Mouse (Mus musculus) CH12.LX (cell line): ENCODE results near the gene Il6ra. TPM values are rescaled to one million over a fixed set of nuclear protein-coding genes. Genes with fewer than 3 reads are reported as not detected.

Source experiments
- DNase-seq: peaks from one replicate; pipeline ENCODE4 v3.0.0-alpha.2; 2013; ENCODE audit errors: extremely low read depth
- H3K27ac ChIP-seq: 2 replicates; pipeline ENCODE4 v1.5.1; 2012; ENCODE audit warnings: low read depth, mild to moderate bottlenecking, control low read depth, moderate library complexity; ENCODE audit not compliant: insufficient read depth
- H3K27me3 ChIP-seq: replicated peaks from 2 replicates; pipeline ENCODE3; 2012; ENCODE audit warnings: inconsistent platforms
- H3K36me3 ChIP-seq, 2 experiments: replicated peaks in 1 of 2; 2 replicates each; pipeline versions ENCODE3 to v1.6.1; 2012; ENCODE audit warnings: inconsistent platforms in 1 of 2, low read length in 1 of 2, mild to moderate bottlenecking in 1 of 2, mixed read lengths in 1 of 2, moderate library complexity in 1 of 2; ENCODE audit not compliant: control insufficient read depth in 1 of 2, insufficient read depth in 1 of 2
- H3K4me1 ChIP-seq, 2 experiments: 2 replicates each; pipeline ENCODE4 v1.6.1; 2012; ENCODE audit warnings: inconsistent platforms in 1 of 2, moderate library complexity in 1 of 2; ENCODE audit not compliant: insufficient read depth in 2 of 2, control insufficient read depth in 1 of 2
- H3K4me2 ChIP-seq: 2 replicates; pipeline ENCODE4 v1.6.1; 2012; ENCODE audit warnings: low read depth, mild to moderate bottlenecking, control low read depth; ENCODE audit not compliant: poor library complexity, insufficient read depth, severe bottlenecking
- H3K4me3 ChIP-seq, 3 experiments: fragments of 150-350 bp in 1 of 3; sonication (generic) in 1 of 3; replicated peaks in 1 of 3; 2 replicates each; pipeline versions ENCODE3 to v1.5.1; 2011 to 2012; ENCODE audit warnings: low read depth in 2 of 3, low read length in 2 of 3, mild to moderate bottlenecking in 2 of 3, moderate library complexity in 2 of 3, control low read depth in 1 of 3, improper control_type of control experiment in 1 of 3, inconsistent platforms in 1 of 3, mixed read lengths in 1 of 3; ENCODE audit not compliant: poor library complexity in 1 of 3
- H3K79me2 ChIP-seq: replicated peaks from 2 replicates; pipeline ENCODE4 v1.6.1; 2012; ENCODE audit warnings: mild to moderate bottlenecking, moderate library complexity; ENCODE audit not compliant: control insufficient read depth, poor library complexity, insufficient read depth, severe bottlenecking; ENCODE audit errors: extremely low read depth
- H3K9ac ChIP-seq: 2 replicates; pipeline ENCODE4 v1.6.1; 2012; ENCODE audit warnings: low read depth, mild to moderate bottlenecking, control low read depth, moderate library complexity; ENCODE audit not compliant: insufficient read depth
- H3K9me3 ChIP-seq: replicated peaks from 2 replicates; pipeline ENCODE3; 2012; ENCODE audit warnings: low read length, inconsistent platforms, mixed read lengths
- BHLHE40 ChIP-seq: IDR thresholded peaks from 2 replicates; pipeline ENCODE4 v1.6.1; 2011; ENCODE audit warnings: mild to moderate bottlenecking, low read depth, low read length, improper control_type of control experiment
- CHD2 ChIP-seq: IDR thresholded peaks from 2 replicates; pipeline ENCODE4 v1.6.1; 2011; ENCODE audit warnings: low read length, improper control_type of control experiment
- CTCF ChIP-seq, 2 experiments: IDR thresholded peaks in 1 of 2; conservative IDR thresholded peaks in 1 of 2; 2 replicates each; pipeline ENCODE4 v1.5.1; 2011 to 2012; ENCODE audit warnings: low read depth in 2 of 2, low read length in 2 of 2, improper control_type of control experiment in 1 of 2, inconsistent platforms in 1 of 2, mild to moderate bottlenecking in 1 of 2, moderate library complexity in 1 of 2
- ETS1 ChIP-seq: conservative IDR thresholded peaks from 2 replicates; pipeline ENCODE4 v1.6.1; 2012; ENCODE audit warnings: low read depth, mild to moderate bottlenecking, inconsistent platforms, low read length, improper control_type of control experiment, moderate library complexity
- HCFC1 ChIP-seq: IDR thresholded peaks from 2 replicates; pipeline ENCODE4 v1.6.1; 2012; ENCODE audit warnings: low read depth, mild to moderate bottlenecking, inconsistent platforms, low read length, improper control_type of control experiment
- JUN ChIP-seq: IDR thresholded peaks from 2 replicates; pipeline ENCODE4 v1.6.1; 2011; ENCODE audit warnings: low read depth, mild to moderate bottlenecking, low read length, improper control_type of control experiment, moderate library complexity; ENCODE audit not compliant: insufficient read depth
- JUND ChIP-seq: conservative IDR thresholded peaks from 2 replicates; pipeline ENCODE4 v1.6.1; 2011; ENCODE audit warnings: low read depth, low read length, improper control_type of control experiment
- KAT2A ChIP-seq: IDR thresholded peaks from 2 replicates; pipeline ENCODE4 v1.6.1; 2012; ENCODE audit warnings: low read length, improper control_type of control experiment, inconsistent platforms; ENCODE audit not compliant: insufficient replicate concordance
- MAFK ChIP-seq: IDR thresholded peaks from 2 replicates; pipeline ENCODE4 v1.6.1; 2011; ENCODE audit warnings: low read length, improper control_type of control experiment; ENCODE audit not compliant: insufficient replicate concordance
- RAD21 ChIP-seq: IDR thresholded peaks from 2 replicates; pipeline ENCODE4 v1.6.1; 2011; ENCODE audit warnings: low read depth, mild to moderate bottlenecking, low read length, improper control_type of control experiment, moderate library complexity
- RCOR1 ChIP-seq: conservative IDR thresholded peaks from 2 replicates; pipeline ENCODE4 v1.6.1; 2012; ENCODE audit warnings: low read depth, mild to moderate bottlenecking, inconsistent platforms, low read length, improper control_type of control experiment
- SMC3 ChIP-seq: IDR thresholded peaks from 2 replicates; pipeline ENCODE4 v1.6.1; 2011; ENCODE audit warnings: low read depth, low read length, improper control_type of control experiment
- TBP ChIP-seq: conservative IDR thresholded peaks from 2 replicates; pipeline ENCODE4 v1.6.1; 2011; ENCODE audit warnings: low read depth, low read length, improper control_type of control experiment
- TCF12 ChIP-seq: IDR thresholded peaks from 2 replicates; pipeline ENCODE4 v1.6.1; 2014; ENCODE audit warnings: low read depth, mild to moderate bottlenecking, inconsistent platforms, low read length, improper control_type of control experiment
- ZC3H11A ChIP-seq: IDR thresholded peaks from 2 replicates; pipeline ENCODE4 v1.6.1; 2012; ENCODE audit warnings: low read depth, mild to moderate bottlenecking, inconsistent platforms, low read length, improper control_type of control experiment
- ZMIZ1 ChIP-seq: IDR thresholded peaks from 2 replicates; pipeline ENCODE4 v1.6.1; 2012; ENCODE audit warnings: low read depth, mild to moderate bottlenecking, inconsistent platforms, low read length, improper control_type of control experiment
- ZNF384 ChIP-seq: IDR thresholded peaks from 2 replicates; pipeline ENCODE4 v1.6.1; 2012; ENCODE audit warnings: low read depth, low read length, improper control_type of control experiment, inconsistent platforms
- dilution Hi-C: fragments of 300-500 bp; cut with MboI; formaldehyde crosslinking; loops from 2 replicates; pipeline ENCODE4 v1.14.3; 2020; ENCODE audit warnings: low sequenced_read_pairs; ENCODE audit not compliant: extremely low pct_unique_long_range_greater_than_20kb, extremely low pct_ligation_motif_present
- in situ Hi-C: fragments of 300-500 bp; cut with MboI; formaldehyde crosslinking; loops from 3 replicates; pipeline ENCODE4 v1.14.3; 2019; ENCODE audit warnings: low sequenced_read_pairs, low pct_ligation_motif_present, low pct_unique_long_range_greater_than_20kb, mixed read lengths
- polyA plus RNA-seq: library from polyadenylated mRNA; unstranded; fragments of >175 nt; gene quantifications from 2 replicates; pipeline ENCODE4 v1.2.1, GENCODE M21; 2012; ENCODE audit warnings: low read depth; ENCODE audit not compliant: insufficient read length
- total RNA-seq, 2 experiments: library from RNA; depleted of rRNA; stranded (reverse); fragments of 300-350 nt in 1 of 2; fragments of >200 nt in 1 of 2; gene quantifications; 2 replicates each; pipeline ENCODE4 v1.2.3; 2012 to 2014

Gene Il6ra
- total and polyA plus RNA-seq, 3 experiments: 1.4 to 4.8 (median 1.6) TPM

DNA sequence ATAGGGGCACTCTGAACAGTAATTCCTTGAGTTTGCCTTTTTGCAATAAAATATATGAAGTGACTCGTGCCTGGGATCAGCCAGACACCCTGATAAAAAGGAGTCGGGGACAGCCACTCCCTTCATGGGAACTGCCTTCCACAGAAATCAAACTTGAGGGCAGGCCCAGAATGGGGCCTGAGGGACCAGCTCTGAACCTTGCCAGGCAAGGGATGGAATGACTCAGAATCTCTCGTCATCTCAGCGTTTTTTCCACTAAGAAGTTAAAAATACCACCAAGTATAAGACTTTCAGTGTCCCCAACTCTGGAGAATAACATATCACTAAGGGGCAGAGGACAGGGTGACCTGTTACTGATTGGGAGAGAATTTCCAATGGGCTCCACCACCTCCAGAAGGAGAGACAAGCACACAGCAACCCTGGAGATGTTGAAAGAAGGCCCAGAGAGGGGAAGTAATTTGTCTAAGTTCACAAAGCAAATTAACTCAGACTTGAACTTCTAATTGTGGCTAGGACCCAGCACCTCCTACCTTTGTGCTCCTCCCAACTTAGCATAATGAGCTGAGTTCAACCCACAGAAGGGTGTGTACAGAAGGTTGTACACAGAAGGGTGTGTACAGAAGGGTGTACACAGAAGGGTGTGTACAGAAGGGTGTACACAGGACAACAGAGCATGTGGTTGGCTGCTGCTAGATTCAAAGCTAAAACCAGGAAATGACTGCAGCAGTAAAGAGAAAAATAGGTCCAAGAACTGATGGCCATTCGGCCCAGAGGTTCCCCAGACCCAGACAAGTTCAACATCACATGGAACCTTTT, 32.8 kb downstream of the Il6ra start (continued):
- TF ChIP-seq ZC3H11A (no peak), HCFC1 (no peak), TBP (peak; percentile 65; the same call in 1 of the 2 replicates), SMC3 (no peak), CTCF (conservative IDR thresholded peaks at IDR 0.05 in 1 of 2, IDR thresholded peaks at IDR 0.05 in 1 of 2; ENCODE audit: low read depth in 2 of 2, low read length in 2 of 2) (no peak), KAT2A (no peak), CHD2 (peak; percentile 53; the same call in 1 of the 2 replicates), ZNF384 (peak; percentile 53), TCF12 (0 out of 2 replicates have a peak, but pooled peaks have one; percentile 57), ETS1 (peak; percentile 87), RCOR1 (no peak), JUND (peak; percentile 96), JUN (peak; percentile 92), ZMIZ1 (peak; percentile 43)

GRCm38 (mm10) chr3:89879326-89879725, 33.7 kb downstream of the Il6ra start:
- H3K79me2 ChIP-seq: no peaks in the 10 kb centered on the region
- no peaks in the 10 kb centered on the region for H3K27me3 ChIP-seq
- dilution Hi-C loops (no loop called here), in situ Hi-C loops (no loop called here)
- no peaks in the 10 kb centered on the region for H3K9me3 ChIP-seq
- peaks cover 0 to 9% of the 10 kb centered on the region in 2 experiments for H3K36me3 ChIP-seq
- TF ChIP-seq BHLHE40: no peak
- TF ChIP-seq MAFK: no peak
- TF ChIP-seq SMC3: peak; percentile 53
- peak; percentile 48 for TF ChIP-seq RAD21
- peak in 1 of 2 experiments; percentile 60; a peak in 2 of 4 replicates for TF ChIP-seq CTCF (conservative IDR thresholded peaks at IDR 0.05 in 1 of 2, IDR thresholded peaks at IDR 0.05 in 1 of 2; ENCODE audit: low read depth in 2 of 2, low read length in 2 of 2)
- H3K4me3 ChIP-seq: no peak overlapping the region
- peaks cover 28 to 79% of the 10 kb centered on the region in 2 experiments for H3K4me1 ChIP-seq
- no peak for DNase-seq
- no peak overlapping the region for H3K4me2 ChIP-seq
- no peak overlapping the region for H3K27ac ChIP-seq
- no peak overlapping the region for H3K9ac ChIP-seq
